Mouse (Mus musculus): ENCODE results near the gene Gps2.

DNA sequence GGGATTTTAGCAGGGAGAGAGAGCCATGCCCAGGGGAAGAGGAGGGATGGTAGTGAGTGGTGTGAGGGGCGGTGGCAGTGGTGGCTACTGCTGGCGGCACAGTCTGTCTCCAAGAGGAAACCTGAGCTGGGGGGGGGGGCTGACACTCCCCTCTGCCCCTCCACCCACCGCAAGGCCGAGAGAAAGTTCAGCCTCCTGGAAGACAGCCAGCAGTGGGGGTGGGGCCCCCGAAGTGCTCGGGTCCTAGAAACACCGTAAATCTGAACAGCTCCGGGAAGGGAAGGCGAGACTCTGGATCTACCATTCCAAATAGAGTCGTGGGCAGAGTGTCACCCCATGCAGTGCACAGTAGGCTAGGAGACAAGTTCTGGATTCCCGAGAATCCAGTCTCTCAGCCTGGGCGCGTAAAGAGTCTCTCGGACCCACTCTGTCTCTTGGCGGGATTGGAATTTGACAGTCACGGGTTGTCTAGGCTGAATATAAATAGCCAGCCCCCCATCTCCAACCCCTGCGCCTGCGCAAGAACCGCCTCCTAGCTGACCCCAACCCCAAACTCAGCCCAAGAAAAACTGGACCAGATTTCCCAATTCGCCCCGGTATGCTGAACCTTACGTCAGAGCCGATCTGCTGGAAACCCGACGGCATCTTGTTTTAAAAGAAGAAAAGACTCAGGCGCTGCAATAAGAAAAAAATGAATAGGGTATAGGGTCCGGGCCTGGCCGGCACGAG is 33.8 kb downstream of the Gps2 start:
- TF ChIP-seq CTCF (IDR thresholded peaks at IDR 0.05; ENCODE audit: extremely low read depth, insufficient read length, insufficient replicate concordance, low read depth, low read length), result no peak
- TF ChIP-seq POLR2A (IDR thresholded peaks at IDR 0.05; ENCODE audit: low read depth, low read length), result no peak
